Mouse (Mus musculus) neural tube, embryonic 10.5 days (tissue): Measurements from ENCODE around the gene Dcps.
"Not testable (repeated sequence)": the region's sequence is repeated elsewhere in the genome, so short reads cannot be mapped to it uniquely, and the experiment has no call there.

Experiments
- DNase-seq: peaks from one replicate; pipeline ENCODE4 v3.0.0-alpha.2; 2017; ENCODE audit warnings: low spot score; ENCODE audit errors: extremely low spot score

Gene Dcps

DNA sequence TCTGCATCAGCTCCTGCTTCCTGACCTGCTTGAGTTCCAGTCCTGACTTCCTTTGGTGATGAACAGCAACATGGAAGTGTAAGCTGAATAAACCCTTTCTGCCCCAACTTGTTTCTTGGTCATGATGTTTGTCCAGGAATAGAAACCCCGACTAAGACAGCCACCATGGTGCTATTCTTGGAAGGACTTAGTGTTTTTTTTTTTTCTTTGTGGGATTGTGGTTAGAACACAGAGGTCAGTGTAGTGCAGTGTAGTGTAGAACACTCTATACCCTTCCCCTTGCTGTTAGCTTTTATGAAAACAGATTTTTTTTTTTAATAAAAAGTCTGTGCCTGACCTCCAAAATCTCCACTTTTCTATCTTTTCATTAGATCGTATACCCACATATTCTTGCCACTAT lies 7.0 kb upstream of the Dcps start:
- DNase-seq, result no peak

- DNase-seq, result no peak
These were observed 331 bp upstream of the Dcps start for GRCm38 (mm10) chr9:35176124-35176659.

DNA sequence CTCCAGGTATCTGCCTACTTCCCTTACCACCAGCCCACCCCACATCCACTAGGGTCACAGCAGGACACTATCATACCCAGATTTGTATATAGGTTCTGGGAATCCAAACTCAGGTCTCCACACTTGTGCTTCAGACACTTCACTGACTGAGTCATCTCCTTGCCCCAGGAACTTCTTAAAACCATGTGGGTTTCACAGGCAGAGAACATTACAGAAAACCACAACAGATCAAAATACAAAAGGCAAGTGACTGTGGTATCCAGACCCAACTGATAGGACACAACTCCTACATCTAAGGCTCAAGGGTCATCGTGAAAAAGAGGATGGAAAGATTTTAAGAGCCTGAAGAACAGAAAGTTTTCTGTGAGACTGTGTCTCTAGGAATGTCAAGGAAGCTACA lies 2.5 kb downstream of the Dcps start:
- no peak for DNase-seq

DNA sequence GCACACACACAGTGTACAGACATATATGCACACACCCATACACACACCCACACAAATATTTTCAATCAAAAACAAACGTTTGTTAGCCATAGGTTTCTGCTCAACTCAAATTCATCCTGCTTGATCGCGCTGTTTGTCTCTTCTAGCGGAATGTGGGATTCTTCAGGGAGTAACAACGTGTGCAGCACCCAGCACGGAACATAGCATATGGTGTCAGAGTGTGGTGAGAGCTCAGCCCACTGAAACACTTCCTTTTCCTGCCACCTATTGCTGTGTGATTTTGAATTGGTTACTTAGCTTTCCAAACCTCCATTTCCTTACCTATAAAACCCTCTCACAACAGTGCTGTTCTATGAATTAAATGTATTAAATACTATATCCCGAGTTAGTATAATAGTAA lies 5.8 kb downstream of the Dcps start:
- no peak for DNase-seq

DNA sequence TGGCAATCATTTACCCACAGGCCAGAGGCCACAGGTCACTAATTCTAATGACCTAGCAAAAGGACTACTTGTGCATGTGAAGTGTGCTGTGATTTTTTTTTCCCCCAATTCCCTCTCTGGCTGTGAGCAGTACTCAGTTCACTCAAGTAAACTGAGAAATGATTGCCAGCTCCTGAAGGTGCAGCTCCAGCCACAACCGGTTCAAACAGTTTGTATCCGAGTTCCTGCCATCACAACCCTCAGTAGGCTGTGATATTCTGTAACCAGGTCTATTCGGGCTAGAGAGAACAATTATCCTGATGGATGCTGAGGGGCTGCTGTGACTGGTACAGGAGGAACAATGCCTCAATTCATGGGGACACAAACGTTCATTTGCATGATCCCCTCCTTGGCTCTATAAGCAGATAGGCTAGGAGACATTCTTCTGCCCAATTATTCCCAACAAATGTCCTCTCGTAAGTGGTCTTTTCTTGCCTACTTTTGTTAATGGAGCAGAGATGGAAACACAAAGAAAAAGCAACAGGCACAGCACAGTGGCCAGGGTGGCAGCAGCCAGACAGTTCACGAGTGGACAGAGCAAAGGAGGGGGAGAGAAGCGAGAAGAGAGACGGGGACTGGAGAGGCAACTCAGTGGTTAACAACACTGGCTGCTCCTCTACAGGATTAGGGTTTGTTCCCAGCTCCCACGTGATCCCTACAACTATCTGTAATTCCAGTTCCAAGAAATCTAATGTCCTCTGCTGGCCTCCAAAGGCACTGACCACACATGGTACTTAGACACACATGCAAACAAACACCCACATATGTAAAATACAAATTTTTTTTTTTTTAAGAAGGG lies 8.8 kb downstream of the Dcps start:
- no peak for DNase-seq

DNA sequence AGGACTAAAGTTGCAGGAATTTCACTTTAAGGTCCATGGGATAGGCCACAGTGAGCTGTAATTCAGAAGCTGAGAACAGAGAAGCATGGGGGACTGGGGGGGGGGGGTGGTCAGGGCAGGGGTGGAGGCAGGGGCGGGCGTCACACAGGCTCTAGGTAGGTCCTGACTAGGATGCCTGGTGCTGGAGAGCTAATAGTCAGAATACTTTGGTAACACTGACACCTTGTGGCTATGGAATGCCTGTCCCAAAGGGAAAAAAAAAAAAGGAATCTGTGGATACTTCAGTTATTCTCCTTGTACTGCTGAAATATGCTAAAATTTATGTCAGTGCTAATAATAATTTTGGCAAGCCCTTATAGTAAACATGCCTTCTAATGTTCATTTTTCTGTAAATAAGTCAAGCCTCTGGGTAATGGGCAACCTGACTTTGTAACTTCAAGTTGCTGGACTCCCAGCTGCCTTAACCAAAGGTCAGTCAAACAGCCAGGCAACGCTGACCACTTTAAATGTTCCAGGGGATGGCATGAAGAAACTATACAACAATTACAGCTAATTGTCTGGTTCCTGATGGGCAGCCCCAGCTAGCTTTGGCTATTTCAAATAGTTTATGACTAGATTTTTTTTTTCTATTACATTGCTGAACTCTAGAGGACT lies 9.6 kb downstream of the Dcps start:
- no peak for DNase-seq

GRCm38 (mm10) chr9:35164142-35164874 lies 11.6 kb downstream of the Dcps start:
- no peak for DNase-seq

DNA sequence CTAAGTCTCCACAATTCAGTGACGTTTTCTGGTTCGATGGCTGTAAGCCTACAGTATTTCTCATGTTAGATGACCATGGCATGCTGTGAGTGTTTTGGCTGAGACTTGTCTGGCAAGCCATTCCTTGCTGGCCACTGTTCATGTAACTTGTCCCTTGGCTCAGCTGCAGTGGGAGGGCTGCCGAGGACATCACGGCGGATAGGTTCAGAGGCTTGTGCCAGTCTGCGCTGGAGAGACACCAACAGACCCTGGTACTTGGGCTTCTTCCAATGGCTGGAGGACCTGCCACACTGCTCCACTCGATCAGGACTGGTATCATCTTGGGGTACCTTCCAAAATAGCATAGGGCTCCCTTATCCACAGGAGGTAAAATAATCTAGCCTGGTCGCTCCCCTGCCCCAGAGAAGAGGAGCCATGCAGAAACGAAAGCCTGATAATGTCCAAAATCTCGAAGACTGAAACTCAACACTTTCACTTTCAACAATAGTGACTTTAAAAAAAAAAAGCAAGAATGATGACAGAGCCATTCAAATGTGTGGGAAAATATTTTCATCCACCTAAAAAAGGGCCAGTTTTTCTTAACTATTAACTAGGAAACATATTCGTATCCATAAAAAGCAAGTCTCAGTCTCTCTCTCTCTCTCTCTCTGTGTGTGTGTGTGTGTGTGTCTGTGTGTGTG lies 12.7 kb downstream of the Dcps start:
- no peak for DNase-seq

DNA sequence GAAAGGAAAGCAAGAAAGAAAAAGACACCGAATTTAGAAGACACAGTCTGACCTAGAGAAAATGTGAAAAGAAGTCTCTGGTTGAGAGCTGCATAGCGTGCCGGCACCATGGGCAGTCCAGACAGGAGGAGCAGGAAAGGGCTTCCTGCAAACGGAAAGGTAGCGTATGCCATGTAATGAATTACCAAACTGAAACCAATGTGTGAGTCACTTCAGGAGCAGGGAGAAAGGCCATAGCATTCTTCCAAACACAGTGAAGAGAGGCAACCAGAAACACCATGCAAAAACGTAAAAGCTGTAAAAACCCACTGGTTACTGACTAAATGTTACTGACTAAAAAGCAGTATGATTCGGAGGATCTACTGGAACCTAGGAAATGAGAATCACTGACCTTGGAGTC lies 14.1 kb downstream of the Dcps start:
- DNase-seq, result no peak

DNA sequence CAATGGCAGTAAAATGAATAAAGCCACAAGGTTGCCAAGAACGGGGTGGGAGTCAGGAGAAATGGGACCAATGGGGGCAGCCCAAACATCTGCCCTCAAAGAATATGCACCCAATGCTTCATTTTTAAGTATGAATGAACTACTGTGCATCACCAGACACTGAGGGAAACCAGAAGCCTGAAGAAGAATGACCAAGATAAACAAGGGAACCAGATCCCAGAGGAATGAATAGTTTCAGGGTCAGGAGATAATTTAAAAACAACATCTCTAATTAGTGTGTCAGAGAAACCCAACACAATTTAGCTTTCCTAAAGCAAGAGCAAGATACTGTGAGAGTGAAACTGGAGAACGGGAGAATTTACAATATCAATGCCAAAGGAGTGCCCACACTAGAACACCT lies 15.2 kb downstream of the Dcps start:
- no peak for DNase-seq

- DNase-seq, result no peak
These were observed 17.4 kb downstream of the Dcps start for GRCm38 (mm10) chr9:35158477-35158876.

DNA sequence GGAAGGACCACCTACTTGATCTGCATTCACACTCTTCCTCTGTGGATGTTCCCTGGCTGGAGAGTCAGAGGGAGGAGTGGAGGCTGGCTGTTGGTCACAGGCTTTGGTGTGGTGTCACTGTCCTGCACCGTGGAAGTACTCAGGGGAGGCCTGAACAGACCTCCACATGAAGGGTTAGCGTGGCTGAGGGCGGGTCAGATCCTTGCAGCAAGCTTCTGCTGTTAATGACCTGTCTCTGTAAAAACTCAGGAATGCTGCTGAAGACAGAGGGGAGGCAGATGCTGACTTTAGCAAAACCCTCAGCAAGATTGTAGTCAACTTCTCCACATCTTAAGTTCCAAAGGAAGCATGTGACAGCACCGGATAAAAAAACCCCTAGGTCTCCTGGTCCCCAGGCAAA lies 19.0 kb downstream of the Dcps start:
- DNase-seq, result no peak

DNA sequence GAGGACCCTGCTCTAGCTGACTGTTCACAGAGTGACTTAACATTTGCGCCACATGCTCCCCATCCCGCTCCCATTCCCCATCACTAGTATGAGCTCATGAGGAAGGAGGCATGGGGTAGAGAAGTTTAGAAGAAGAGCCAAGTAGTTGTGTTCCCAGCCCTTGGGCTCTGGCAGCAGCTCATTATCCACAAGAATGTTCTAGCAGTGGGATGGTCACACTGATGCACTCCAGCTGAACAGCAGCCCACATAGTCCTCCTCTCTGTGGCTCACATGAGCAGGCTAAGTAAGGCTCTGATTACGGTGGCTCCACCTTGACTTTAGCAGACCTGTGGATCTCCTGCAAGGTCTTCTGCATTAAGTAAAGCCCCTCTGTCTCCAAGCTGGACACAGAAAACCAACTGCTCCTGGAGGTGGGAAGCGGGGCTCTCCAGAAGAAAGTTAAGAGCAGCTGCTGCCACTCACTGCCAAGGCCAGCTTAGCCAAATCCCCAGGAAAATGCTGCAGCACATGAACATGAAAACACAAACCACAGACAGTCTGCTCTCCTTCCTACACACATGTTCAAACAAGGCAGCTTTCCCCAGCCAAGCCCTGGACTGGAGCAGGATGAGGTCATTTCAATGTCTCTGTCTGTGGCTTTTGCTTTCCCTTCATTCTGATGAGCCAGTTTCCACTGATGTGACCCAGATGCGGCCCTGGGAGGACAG lies 19.7 kb downstream of the Dcps start:
- DNase-seq, result no peak

DNA sequence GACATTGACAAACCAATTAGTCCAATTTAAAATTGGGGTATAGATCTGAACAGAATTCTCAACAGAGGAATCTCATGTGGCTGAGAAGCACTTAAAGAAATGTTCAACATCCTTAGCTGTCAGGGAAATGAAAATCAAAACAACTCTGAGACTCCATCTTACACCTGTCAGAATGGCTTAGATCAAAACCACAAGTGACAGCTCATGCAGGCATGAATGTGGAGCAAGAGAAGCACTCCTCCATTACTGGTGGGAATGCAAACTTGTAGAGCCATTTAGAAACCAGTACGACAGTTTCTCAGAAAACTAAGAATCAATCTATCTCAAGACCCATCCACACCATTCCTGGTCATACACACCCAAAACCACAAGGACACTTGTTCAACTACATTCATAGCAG lies 22.9 kb downstream of the Dcps start:
- DNase-seq, result no peak

- DNase-seq, result not testable (repeated sequence)
These were observed 27.0 kb downstream of the Dcps start for GRCm38 (mm10) chr9:35148822-35149221.

GRCm38 (mm10) chr9:35147261-35147660 lies 28.6 kb downstream of the Dcps start:
- not testable (repeated sequence) for DNase-seq

DNA sequence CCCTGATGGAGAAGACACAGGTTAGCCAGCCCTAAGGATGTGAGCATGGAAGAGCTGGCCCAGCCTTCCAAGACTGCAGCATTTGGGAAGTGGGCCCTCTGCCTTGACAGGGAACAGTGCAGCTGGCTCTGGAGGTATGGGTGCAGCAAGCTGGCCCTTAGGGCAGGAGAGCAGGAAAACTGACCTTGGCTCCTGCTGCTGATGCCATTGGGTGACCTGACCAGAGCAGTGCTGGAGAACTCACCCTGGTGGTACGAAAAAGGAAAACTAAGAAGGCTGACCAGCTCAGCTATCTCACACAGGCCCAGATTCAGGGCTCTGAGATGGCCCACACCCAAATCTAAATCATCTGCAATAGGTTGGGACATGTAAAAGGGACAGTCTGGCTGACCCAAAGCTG lies 30.0 kb downstream of the Dcps start:
- no peak for DNase-seq

DNA sequence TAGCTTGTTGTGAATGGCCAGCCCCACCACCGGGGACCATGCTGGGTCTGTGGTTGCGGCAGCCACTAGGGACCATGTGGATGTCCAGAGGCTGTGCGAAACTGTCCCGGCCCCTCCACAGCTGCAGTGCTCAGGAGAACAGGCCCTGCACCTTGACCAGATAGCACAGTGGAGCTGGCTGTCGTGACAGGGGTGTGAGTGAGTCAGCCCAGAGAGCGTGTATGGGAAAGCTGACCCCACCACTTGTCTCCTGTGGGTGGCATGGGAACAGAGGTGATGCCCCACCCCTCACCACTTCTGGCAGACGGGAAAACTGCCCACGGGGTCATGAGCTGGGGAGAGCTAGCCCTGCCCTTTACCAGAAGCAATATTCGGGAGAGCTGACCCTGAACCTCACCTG lies 30.7 kb downstream of the Dcps start:
- no peak for DNase-seq

DNA sequence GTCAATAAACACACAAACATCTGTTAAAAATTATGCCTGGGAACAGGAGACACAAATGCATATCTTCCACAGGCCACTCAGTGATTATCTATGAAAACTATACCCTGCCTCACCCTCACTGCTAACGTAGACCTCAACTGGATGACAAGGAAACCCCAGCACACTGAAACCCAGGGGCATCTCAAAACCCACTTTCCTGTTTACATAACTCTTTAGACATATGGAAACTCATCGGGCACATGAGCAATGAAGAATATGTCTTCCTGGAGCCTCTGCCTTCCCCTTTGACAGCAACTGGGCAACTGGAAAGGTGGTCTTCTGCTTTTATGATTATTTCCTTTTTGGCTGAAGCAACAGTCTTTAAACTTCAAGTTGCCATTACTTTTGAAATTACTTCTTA lies 33.6 kb downstream of the Dcps start:
- no peak for DNase-seq

- DNase-seq, result no peak
These were observed 36.6 kb downstream of the Dcps start for GRCm38 (mm10) chr9:35139231-35139744.

DNA sequence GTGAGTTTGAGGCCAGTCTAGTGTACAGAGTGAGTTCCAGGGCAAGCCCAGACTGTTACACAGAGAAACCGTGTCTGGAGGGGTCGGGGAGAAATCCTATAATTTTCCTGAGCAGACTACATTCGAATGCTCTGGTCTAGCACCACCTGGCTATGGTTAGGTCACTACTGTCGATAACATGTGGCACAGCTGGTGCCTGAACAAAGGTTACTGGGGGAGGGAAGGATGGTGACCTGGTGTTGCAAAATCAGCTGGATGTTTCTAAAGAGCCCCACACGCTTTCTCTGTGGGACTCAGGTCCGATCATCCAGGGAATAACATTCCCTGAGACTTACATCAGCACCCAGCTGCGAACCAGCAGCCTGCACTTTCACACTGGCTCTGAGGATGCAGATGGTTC lies 37.8 kb downstream of the Dcps start:
- DNase-seq, result no peak
